ENCODE assay signal across 8 mouse cellular contexts in genomic region chr1:66816837-66817452, GRCm38 (mm10). TPM values are rescaled to one million over a fixed set of nuclear protein-coding genes. Genes with fewer than 3 reads are reported as not detected.
DNase-seq lines count a peak whose midpoint lies in the region; ATAC-seq and TF ChIP-seq lines count a peak whose summit lies in the region.

No protein-coding gene starts in this region.

- peak overlapping the region; percentile 76 for H3K4me3 ChIP-seq in bone marrow macrophage, adult 2 months (ENCODE audit: insufficient read depth, low read length)
- H3K4me3 ChIP-seq in embryonic facial prominence, embryonic 15.5 days (replicated peaks), result peak overlapping the region; percentile 86
- peak overlapping the region; percentile 67 for H3K4me3 ChIP-seq in kidney, embryonic 15.5 days (replicated peaks)
- peak overlapping the region; percentile 81 for H3K4me3 ChIP-seq in limb, embryonic 15.5 days
- peak overlapping the region; percentile 83 for H3K4me3 ChIP-seq in midbrain, postnatal 0 days (ENCODE audit: low read depth, low read length)

- under 1% methylated on average over 54 of the region's 63 CpGs for WGBS in embryonic facial prominence, embryonic 15.5 days
- under 1% methylated on average over 55 of the region's 63 CpGs for WGBS in kidney, embryonic 15.5 days
- 0% methylated on average over 56 of the region's 63 CpGs for WGBS in limb, embryonic 15.5 days
- WGBS in midbrain, postnatal 0 days, result 0% methylated on average over 23 of the region's 63 CpGs

- no peaks in the 10 kb centered on the region for H3K9me3 ChIP-seq in embryonic facial prominence, embryonic 15.5 days (replicated peaks)
- no peaks in the 10 kb centered on the region for H3K9me3 ChIP-seq in kidney, embryonic 15.5 days (replicated peaks)
- no peaks in the 10 kb centered on the region for H3K9me3 ChIP-seq in limb, embryonic 15.5 days
- H3K9me3 ChIP-seq in midbrain, postnatal 0 days (ENCODE audit: low read length), result no peaks in the 10 kb centered on the region

- peak overlapping the region; percentile 95 for H3K27ac ChIP-seq in bone marrow macrophage, adult 2 months (ENCODE audit: insufficient read depth, low read depth, low read length)
- H3K27ac ChIP-seq in embryonic facial prominence, embryonic 15.5 days (replicated peaks), result peak overlapping the region; percentile 98
- H3K27ac ChIP-seq in kidney, embryonic 15.5 days, result peak overlapping the region; percentile 98
- peak overlapping the region; percentile 99 for H3K27ac ChIP-seq in limb, embryonic 15.5 days
- peak overlapping the region; percentile 99 for H3K27ac ChIP-seq in midbrain, postnatal 0 days (ENCODE audit: low read depth, low read length)

- H3K27me3 ChIP-seq in embryonic facial prominence, embryonic 15.5 days, result no peaks in the 10 kb centered on the region
- peaks cover 14% of the 10 kb centered on the region; the same call in 1 of the 2 replicates for H3K27me3 ChIP-seq in kidney, embryonic 15.5 days
- H3K27me3 ChIP-seq in limb, embryonic 15.5 days, result no peaks in the 10 kb centered on the region; the same call in 1 of the 2 replicates
- no peaks in the 10 kb centered on the region for H3K27me3 ChIP-seq in midbrain, postnatal 0 days (ENCODE audit: insufficient read depth, low read length)

- peak; percentile 89 for ATAC-seq in embryonic facial prominence, embryonic 15.5 days (ENCODE audit: insufficient number of reproducible peaks, low FRiP score, low TSS enrichment, low read depth)
- peak; percentile 92 for ATAC-seq in kidney, embryonic 15.5 days (replicated peaks; ENCODE audit: low FRiP score)
- ATAC-seq in limb, embryonic 15.5 days (ENCODE audit: insufficient number of reproducible peaks, low FRiP score, low TSS enrichment, low read depth), result peak; percentile 89
- peak; percentile 88 for ATAC-seq in midbrain, postnatal 0 days (ENCODE audit: low FRiP score)

- TF ChIP-seq POLR2A in bone marrow macrophage, adult 2 months (IDR thresholded peaks at IDR 0.05; ENCODE audit: borderline replicate concordance, low read depth, low read length), result no peak

- peak; percentile 92 for DNase-seq in B cell, adult 2 months
- peak; percentile 88 to 89 for DNase-seq in heart, adult 9 months (ENCODE audit: low spot score in 2 of 2)
- peak; percentile 92 for DNase-seq in midbrain, postnatal 0 days (ENCODE audit: low spot score)
- peak; percentile 90 to 96 for DNase-seq in spleen, postnatal 10 days (ENCODE audit: low spot score in 2 of 2)

- no peaks in the 10 kb centered on the region for H3K36me3 ChIP-seq in embryonic facial prominence, embryonic 15.5 days
- no peaks in the 10 kb centered on the region for H3K36me3 ChIP-seq in kidney, embryonic 15.5 days
- H3K36me3 ChIP-seq in limb, embryonic 15.5 days, result no peaks in the 10 kb centered on the region
- H3K36me3 ChIP-seq in midbrain, postnatal 0 days (ENCODE audit: insufficient read depth, low read length), result no peaks in the 10 kb centered on the region

- peaks cover 9% of the 10 kb centered on the region; the same call in 1 of the 2 replicates for H3K4me1 ChIP-seq in bone marrow macrophage, adult 2 months (ENCODE audit: control insufficient read depth, insufficient read depth, low read length)
- H3K4me1 ChIP-seq in embryonic facial prominence, embryonic 15.5 days, result peaks cover 16% of the 10 kb centered on the region
- peaks cover 7% of the 10 kb centered on the region; the same call in 1 of the 2 replicates for H3K4me1 ChIP-seq in kidney, embryonic 15.5 days
- 0 out of 2 replicates have a peak, but pooled peaks cover 3% of the 10 kb centered on the region for H3K4me1 ChIP-seq in limb, embryonic 15.5 days
- H3K4me1 ChIP-seq in midbrain, postnatal 0 days (ENCODE audit: insufficient read depth, low read length), result peaks cover 8% of the 10 kb centered on the region; the same call in 1 of the 2 replicates

- H3K9ac ChIP-seq in embryonic facial prominence, embryonic 15.5 days, result peak overlapping the region; percentile 81
- peak overlapping the region; percentile 79 for H3K9ac ChIP-seq in kidney, embryonic 15.5 days
- H3K9ac ChIP-seq in limb, embryonic 15.5 days, result peak overlapping the region; percentile 84
- H3K9ac ChIP-seq in midbrain, postnatal 0 days (replicated peaks; ENCODE audit: low read length, poor library complexity, severe bottlenecking), result peak overlapping the region; percentile 96

- TF ChIP-seq CTCF in bone marrow macrophage, adult 2 months (IDR thresholded peaks at IDR 0.05; ENCODE audit: low read depth, low read length), result no peak
- TF ChIP-seq CTCF in midbrain, postnatal 0 days (IDR thresholded peaks at IDR 0.05), result peak; percentile 6; the same call in 1 of the 2 replicates

- peak overlapping the region; percentile 82 for H3K4me2 ChIP-seq in embryonic facial prominence, embryonic 15.5 days (replicated peaks)
- peak overlapping the region; percentile 66 for H3K4me2 ChIP-seq in kidney, embryonic 15.5 days
- H3K4me2 ChIP-seq in limb, embryonic 15.5 days, result peak overlapping the region; percentile 82
- peak overlapping the region; percentile 81 for H3K4me2 ChIP-seq in midbrain, postnatal 0 days (ENCODE audit: low read depth, low read length, poor library complexity, severe bottlenecking)

RNA-seq across cellular contexts. Expression of gene Kansl1l, which starts 0.4 kb away (rescaled TPM):
- 14.5 and 15.5 TPM in 2 replicates for polyA plus RNA-seq in bone marrow macrophage, adult 2 months (2012; ENCODE audit: insufficient read depth, insufficient read length, missing spikeins)
- polyA plus RNA-seq in embryonic facial prominence, embryonic 15.5 days (2015; fragmentation: Nextera tagmentation; extraction: Ambion mirVana), result 16.9 and 19.5 TPM in 2 replicates
- polyA plus RNA-seq in kidney, embryonic 15.5 days (2015; fragmentation: Nextera tagmentation; extraction: Ambion mirVana), result 16.3 and 20.1 TPM in 2 replicates
- polyA plus RNA-seq in limb, embryonic 15.5 days (2015; fragmentation: Nextera tagmentation; extraction: Ambion mirVana), result 13.0 and 14.8 TPM in 2 replicates
- total RNA-seq in midbrain, postnatal 0 days (2014; rRNA removed), result 20.8 and 20.9 TPM in 2 replicates
- polyA plus RNA-seq in midbrain, postnatal 0 days (2015; fragmentation: Nextera tagmentation; extraction: Ambion mirVana), result 7.2 and 9.7 TPM in 2 replicates

RNA-seq across cellular contexts. Expression of gene Acadl, which starts 46.1 kb away (rescaled TPM):
- 55.7 and 58.6 TPM in 2 replicates for polyA plus RNA-seq in bone marrow macrophage, adult 2 months (2012; ENCODE audit: insufficient read depth, insufficient read length, missing spikeins)
- polyA plus RNA-seq in embryonic facial prominence, embryonic 15.5 days (2015; fragmentation: Nextera tagmentation; extraction: Ambion mirVana), result 87.8 and 91.4 TPM in 2 replicates
- polyA plus RNA-seq in kidney, embryonic 15.5 days (2015; fragmentation: Nextera tagmentation; extraction: Ambion mirVana), result 121 and 125 TPM in 2 replicates
- polyA plus RNA-seq in limb, embryonic 15.5 days (2015; fragmentation: Nextera tagmentation; extraction: Ambion mirVana), result 90.3 and 122 TPM in 2 replicates
- 5.4 and 5.8 TPM in 2 replicates for total RNA-seq in midbrain, postnatal 0 days (2014; rRNA removed)
- 55.4 and 59.5 TPM in 2 replicates for polyA plus RNA-seq in midbrain, postnatal 0 days (2015; fragmentation: Nextera tagmentation; extraction: Ambion mirVana)

Comparison
In these comparisons a context has a peak if more than half of its experiments do, and no peak if none do; other contexts are left out.
1. Peak in every context shown above with its lines: DNase-seq, ATAC-seq, H3K4me3 ChIP-seq and H3K27ac ChIP-seq.